Mouse (Mus musculus): ENCODE data around the gene Ankrd6.

DNA sequence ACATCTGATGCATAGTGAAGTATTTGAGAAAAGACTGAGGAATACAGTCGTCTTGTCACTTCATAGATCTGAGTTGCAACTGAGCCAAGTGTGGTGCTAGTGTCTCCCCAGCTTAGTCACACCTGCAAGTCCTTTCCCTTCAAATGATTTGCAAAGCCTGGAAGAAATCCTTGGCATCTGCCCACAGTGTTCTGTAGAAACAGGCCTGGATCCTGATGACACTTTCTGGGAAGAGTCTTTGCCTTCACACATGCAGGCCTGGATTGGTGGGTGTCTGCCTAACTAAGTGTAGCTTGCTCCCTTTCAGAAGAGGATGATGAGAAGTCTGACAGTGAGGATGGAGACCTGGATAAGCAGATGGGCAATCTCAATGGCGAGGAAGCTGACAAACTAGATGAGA lies 193.2 kb downstream of the Ankrd6 start:
- TF ChIP-seq ZMIZ1 (IDR thresholded peaks at IDR 0.05; ENCODE audit: low read depth, low read length): no peak
- no peak for TF ChIP-seq TCF12 (IDR thresholded peaks at IDR 0.05; ENCODE audit: low read depth, low read length)
- TF ChIP-seq CTCF (IDR thresholded peaks at IDR 0.05 in 2 of 3, conservative IDR thresholded peaks at IDR 0.05 in 1 of 3; ENCODE audit: control insufficient read depth in 1 of 3, insufficient read depth in 1 of 3, low read depth in 2 of 3, low read length in 3 of 3, poor library complexity in 1 of 3, severe bottlenecking in 1 of 3): no peak
- TF ChIP-seq MYC (IDR thresholded peaks at IDR 0.05; ENCODE audit: low read depth, low read length): no peak
- no peak for TF ChIP-seq ZNF384 (IDR thresholded peaks at IDR 0.05; ENCODE audit: low read depth, low read length)
- no peak for TF ChIP-seq POLR2A (IDR thresholded peaks at IDR 0.05; ENCODE audit: control insufficient read depth in 1 of 2, insufficient read depth in 1 of 2, low read depth in 1 of 2, low read length in 2 of 2, poor library complexity in 1 of 2)
- TF ChIP-seq USF1 (IDR thresholded peaks at IDR 0.05; ENCODE audit: low read depth, low read length): no peak
